Mouse (Mus musculus) embryo, embryonic 10 days (tissue): ENCODE results near the gene A030005K14Rik.

ENCODE experiments used
- DNase-seq: peaks from one replicate; pipeline ENCODE4 v3.0.0-alpha.2; 2015; ENCODE audit warnings: low spot score

The A030005K14Rik gene

DNA sequence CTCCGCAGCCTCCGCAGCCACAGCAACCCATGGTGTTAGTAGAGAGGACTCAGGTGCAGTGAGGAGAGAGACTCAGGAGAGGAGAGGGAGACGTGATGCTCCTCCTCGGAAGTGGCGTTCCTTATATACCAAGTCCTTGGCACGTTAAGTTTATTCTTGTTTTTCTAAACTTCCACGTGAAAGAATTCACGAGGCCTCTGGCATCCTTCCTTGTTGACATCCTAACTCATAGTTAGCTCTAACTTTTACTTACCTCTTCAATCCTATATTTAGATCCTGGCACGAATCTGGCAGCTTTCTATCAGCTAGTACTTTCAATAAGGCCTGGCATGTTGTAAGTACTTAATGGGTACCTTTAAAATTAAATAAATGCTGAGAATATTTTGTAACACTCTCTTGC, at the start of gene A030005K14Rik:
TSS of gene A030005K14Rik (minus strand) at position 101 of the 400 bp plus-strand sequence.
- no peak for DNase-seq

DNA sequence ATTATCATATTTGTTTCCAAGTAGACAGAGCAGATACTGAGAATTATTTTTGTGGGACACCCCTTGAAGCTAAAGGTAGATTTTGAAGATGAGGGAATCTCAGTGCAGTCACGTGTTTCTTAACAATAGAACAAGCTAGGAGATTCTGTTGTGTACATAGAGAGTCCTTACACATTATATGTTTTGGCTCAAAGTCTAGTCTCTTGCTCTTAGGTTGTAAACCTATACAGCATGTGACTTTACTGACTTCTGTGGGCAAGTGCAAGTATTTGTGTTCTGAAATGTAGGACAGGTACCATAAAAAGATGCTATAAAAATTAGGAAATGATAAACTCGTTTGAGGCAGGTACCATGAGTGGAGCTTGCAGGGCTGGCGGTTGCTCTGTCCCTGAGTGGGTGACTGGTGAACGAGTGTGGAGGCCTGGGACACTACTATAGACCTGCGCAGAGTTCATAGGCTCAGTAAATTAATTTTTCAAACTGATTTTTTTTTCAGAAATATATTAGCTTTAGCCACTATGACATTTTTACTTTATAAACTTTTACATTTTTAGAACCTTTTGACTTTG, 48.3 kb upstream of the A030005K14Rik start:
- no peak for DNase-seq

DNA sequence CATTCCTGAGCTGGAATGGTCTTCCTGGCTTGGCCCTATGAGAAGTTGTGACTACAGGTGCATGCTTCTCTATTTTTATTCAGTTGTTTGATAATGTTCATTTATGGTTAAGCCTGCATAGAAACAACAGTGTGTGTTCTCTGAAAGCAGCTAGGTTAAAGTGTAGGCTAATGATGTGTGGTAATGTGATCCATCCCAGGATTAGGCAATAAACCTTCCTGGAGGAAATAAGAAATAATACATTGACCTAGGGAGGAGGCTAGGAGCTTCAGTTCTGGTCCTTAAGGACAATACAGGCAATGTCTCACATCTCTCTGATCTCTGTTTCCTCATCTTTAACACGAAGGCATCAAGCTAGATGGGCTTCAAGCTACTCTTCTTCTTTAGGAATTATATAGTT, 46.3 kb upstream of the A030005K14Rik start:
- DNase-seq = no peak

DNA sequence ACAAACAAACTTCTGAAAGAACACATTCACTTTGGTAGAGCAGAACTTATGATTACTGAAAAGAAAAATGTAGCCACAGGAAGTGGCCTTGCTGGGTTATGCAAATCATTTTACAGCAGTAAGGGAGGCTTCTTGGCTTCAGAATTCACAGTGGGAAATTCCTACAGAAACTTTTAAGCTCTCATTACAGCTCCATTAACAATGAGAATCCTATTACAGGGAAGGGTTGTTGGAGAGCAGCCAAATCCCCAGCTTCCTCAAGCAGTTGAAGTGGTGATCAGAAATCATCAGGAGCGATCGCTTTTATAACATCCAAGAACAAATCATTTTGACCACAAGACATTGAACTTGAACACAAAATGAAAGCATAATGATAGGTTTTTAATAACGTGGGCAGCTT, 42.7 kb upstream of the A030005K14Rik start:
- no peak for DNase-seq

DNA sequence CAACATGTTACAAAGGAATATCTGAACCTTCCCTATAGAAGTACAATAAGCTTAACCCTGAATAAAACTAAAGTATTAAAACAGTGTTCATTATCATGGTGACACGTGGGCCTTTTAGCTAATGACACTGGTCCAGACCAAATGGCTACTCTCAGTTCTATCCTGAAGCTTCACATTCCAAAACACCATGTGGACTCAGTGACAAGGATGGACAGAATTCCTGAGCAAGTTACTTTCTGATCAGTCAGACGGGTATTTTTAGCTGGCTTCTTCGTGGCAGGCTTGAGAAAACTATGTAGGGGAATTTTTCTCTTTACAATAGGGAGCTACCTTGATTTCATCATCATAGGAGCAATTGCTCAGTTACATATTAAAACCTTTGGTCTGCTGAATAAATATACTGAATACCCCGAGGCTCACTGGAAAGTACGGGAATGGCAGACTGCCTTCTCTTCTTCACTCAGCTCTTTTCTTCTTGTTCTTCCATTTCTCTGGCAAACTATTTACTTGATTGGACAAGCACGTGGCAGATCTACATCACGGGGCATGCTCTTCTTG, 40.5 kb upstream of the A030005K14Rik start:
- no peak for DNase-seq

DNA sequence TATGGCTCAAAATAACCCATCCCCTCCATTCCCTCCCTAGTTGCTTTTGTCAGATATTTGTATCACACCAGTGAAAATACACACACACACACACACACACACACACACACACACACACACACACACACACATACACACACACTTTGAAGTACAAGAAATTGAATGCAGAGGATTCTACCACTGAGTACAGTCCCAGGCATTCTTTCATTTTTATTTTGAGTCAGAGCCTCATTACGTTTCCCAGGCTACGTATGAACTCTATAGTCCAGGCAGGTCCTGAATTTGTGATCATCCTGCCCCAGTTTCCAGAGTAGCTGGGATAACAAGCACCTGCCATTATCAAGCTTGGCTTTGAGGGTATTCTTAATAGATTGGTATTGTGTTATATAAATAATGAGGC, 40.0 kb upstream of the A030005K14Rik start:
- DNase-seq = no peak

DNA sequence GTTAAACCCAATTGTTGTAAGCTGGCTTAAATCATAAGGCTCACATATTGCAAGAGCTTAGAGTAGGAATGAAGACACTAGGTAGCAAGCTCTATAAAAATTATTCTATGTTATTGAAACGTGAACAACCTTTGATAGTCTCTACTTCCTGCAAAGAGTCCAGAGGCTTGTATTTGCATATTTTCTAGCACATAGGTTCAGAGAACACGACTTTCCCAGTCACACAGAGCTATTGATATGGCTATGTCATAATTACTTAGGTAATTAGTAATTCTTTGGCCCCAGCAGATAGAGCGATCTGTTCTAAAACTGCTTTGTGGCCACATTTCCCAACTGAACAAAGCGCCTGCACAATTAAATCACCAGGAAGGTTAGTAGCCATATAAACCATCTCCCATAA, 37.8 kb upstream of the A030005K14Rik start:
- no peak for DNase-seq

DNA sequence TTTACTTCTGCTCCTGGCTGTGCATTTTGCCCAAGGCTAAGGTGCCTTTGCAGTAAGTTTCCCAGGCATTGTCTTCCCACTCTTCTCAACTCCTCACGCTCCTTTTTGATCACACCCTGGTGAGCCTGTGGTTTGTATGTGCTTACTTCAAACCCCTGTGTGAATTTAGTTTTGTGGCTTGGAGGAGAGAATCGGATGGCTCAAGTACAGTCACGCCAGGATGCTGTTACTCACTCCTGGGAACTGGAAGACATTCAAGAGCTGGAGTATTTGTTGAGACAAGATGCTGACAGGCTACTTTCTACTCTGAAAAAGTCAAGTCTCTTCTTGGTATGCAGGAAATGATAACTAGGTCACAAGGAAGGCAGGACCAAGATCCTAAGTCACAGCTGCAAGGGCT, 32.1 kb upstream of the A030005K14Rik start:
- no peak for DNase-seq

DNA sequence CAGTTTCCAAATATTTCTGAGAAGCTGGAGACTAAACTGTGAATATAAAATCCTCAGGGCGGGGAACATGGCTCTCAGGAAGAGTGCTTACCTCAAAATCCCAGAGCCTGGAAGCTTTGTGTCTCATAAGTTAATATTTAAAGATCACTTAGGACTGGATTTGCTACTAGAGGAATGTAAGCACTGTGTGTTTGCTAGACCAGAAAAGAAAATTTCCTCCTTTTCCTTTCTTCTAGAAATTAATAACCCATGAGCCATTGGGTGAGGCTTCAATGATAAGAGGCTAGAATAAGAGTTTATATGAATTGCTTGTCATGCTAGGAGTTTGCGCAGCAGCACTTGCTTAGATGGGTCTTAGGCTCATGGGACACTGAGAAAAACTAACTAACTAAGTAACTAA, 25.6 kb upstream of the A030005K14Rik start:
- no peak for DNase-seq

DNA sequence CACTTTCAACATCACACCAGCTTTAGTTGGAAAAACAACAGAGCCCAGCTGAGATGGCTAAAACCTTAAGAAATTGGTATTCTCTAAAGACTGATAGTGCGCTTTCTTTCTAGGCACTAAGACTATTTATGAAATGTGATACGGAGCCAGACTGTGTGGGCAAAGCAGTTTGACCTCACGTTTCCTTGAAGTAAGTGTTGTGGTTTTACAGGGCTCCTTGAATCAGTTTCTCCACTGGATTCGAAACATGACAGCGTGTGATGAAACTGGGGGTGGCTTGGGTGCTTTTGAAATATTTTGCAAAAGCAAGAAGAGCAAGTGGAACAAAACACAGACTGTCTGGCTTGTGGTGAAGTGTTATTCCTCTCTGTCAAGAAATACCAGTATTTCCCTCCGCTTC, 17.8 kb upstream of the A030005K14Rik start:
- no peak for DNase-seq

DNA sequence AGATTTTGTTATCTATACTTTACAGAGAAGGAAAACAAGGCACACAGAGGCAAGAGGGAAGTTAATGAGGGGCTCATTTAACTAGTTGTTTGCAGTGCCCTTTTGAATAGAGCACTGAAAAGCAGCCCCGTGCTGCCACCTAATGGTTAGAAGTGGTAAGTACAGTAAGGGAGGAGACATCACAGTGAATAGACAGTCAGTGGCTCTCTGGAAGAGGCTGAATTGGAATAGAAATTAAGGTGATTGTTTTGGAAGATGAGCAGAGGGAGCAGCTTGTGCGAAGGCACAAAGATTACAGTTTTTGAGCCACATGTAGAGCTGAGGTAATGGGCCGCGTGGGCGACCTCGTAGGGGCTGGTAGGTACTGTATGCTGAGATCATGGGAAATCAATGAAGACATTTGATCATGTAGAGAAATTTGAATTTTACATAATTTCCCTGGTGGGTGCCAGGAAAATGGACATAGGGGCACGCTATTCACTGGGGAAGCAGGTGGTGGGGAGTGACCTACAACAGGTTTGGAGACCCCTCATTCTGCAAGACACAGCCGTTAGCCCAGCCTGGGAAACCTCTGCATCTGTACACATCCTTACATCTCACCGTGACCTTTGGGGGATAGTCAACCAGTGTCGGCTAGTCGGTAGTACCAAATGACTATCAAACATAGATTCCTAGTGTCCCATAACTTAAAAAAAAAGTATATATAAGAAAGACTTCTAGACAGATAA, 17.2 kb upstream of the A030005K14Rik start:
- DNase-seq = peak; percentile 76

DNA sequence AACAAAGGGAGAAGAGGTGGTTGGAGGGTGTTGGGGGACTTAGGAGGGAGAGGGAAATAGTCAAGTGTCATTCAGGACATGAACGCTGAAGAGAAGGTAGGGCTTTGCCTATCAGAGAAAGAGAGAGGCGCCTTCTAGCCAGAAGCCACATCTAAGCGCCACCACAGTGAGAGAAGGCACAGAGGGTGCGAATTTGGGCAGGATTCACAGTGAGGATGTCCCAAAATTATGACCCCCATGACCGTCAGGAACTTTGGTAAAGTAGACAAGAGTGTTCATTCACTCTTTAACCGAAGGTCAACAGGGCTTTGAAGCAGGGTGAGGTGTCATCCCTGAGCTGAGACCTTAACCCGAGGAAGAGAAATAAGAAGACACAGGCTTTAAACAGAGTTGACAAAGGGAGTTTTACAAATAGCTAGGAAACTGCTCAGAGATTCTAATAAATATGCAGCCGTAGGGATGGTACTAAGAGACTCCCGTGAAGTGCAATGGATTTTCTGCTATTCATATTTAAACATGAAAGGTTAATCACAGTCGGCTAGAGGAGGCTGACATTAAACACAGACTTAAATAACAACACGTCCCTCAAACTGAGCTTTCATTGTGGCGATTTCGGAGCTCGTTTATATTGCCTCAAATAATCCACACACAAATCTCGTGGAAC, 16.5 kb upstream of the A030005K14Rik start:
- no peak for DNase-seq

DNA sequence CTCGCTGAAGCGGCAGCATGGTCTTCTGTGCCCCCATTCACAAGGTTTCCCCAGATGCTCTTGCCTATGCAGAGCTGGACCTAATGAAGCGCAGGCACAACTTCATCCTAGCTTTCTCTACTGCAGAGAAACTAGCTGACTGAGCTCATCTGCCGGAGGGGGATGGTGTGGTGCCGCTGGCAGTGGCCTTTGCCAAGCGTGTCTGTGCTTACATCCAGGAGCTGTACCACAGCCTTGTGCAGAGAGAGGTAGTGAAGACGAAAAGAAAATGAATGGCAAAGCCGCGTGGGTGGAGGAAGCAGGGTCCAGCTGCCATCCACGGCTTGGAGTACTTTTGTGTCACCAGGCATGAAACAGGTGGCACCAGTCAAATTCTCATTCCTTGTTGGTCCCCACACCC, 8.0 kb upstream of the A030005K14Rik start:
- DNase-seq = no peak

DNA sequence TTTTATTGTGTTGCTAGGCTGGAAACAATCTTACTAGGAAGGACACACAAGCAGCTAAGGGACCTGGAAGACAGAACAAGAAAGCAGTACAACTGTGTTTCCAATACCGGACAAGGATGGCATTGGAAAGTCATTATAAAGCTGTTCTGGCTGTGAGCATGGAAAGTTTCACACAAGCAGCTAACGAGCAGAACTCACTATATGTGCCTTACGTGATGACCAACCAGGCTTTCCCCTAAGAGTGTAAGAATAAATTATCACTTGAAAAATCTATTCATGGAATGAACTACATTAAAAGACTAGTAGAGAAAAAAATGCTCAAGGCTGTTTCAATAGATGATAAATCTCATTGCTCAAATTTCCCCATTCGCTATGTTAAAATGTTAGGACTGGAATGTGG, 7.4 kb upstream of the A030005K14Rik start:
- DNase-seq = no peak

DNA sequence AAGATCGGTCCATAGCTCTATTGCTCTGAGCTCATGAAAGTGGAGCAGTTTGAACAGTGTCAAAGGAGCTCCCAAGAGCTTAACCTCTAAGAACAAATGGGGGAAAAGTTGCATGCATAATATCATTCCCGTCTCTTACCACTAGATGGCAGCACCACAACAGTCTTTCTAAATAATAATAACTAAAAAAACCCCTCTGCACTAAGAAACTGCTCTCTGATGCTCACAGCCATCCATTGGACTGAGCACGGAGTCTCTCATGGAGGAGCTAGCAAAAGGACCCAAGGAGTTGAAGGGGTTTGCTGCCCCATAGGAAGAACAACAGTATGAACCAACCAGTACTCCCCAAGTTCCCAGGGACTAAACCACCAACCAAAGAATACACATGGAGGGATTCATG, 5.7 kb upstream of the A030005K14Rik start:
- DNase-seq = peak; percentile 60

DNA sequence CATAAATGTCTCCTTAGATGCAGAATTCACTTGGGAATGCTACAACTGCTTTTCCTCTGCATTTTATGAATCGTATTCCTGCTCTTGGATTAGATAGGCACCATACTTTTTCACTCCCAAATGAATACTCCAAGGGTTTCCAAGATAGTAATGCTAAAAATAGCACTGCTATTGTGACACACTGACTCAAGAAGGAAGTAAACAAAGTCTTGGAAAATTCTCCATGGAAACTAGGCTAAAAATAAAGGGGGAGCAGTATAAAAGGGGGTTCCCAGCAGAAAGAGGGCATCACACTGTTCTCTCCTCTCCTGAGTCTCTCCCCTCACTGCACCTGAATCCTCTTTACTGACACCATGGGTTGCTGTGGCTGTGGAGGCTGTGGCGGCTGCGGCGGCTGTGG, 1.5 kb upstream of the A030005K14Rik start, which contains the start of gene Krtap28-13:
TSS of gene Krtap28-13 (plus strand) at position 288 of the 400 bp plus-strand sequence.
- DNase-seq = no peak

DNA sequence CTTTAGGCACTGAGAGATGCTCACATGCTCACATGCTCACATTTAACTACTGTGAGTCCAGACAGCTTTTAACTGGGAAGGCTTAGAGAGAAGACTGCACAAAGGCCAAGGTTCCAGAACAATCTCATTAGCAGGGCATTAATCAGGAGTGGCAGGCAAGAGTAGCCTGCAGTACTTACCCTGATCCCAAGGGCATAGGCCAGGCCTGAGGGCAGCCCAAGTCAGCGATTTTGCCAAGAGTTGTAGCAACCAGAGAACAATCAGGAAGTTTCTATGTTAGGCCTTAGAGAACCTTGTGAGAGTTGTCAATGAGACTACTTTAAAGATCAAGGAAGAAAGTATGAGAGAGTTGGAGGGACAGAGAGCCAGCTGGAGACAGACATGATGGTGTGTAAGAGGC, 697 bp downstream of the A030005K14Rik start:
- DNase-seq = no peak

DNA sequence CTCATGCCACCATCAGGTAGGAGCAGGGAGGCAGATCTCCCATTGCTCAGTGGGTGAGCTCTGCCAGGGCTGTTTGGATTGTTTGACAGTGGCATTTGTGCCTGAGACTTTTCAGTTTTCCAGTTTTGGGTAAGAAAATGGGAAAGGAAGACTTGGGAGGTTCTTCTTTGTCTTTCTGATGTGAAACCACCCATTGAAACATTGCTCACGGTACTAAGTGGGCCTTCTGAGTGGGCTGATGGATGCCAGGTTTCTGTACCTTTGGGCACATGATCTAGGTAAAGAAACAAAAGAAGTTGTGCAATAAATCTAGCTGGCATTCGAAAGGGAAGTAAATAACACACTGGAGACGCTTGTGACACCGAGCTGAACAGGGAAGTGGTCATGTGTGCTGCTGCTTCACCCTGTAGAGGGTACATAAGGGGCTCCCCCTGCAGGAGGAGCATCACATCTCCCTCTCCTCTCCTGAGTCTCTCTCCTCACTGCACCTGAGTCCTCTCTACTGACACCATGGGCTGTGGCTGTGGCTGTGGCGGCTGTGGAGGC, 14.2 kb downstream of the A030005K14Rik start, which contains the start of gene Gm47969:
TSS of gene Gm47969 (plus strand) at position 51 of the 546 bp plus-strand sequence.
- DNase-seq = no peak

DNA sequence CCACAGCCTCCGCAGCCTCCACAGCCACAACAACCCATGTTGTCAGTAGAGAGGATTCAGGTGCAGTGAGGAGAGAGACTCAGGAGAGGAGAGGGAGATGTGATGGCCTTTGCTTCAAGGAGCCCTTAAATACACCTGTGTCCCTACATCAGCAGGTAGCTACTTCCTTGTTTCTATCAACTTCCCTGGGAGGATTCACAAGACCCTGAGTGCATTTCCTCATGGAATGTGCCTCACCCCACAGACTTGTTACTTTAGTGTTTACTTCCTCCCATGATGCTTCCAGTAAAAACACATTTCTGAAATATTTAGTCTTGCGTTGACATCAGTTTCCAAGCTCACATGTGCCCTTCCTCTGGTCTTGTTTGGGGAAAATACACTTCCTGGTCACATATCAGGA, 16.8 kb downstream of the A030005K14Rik start, which contains the start of gene Krtap28-10:
TSS of gene Krtap28-10 (minus strand) at position 101 of the 400 bp plus-strand sequence.
- no peak for DNase-seq

DNA sequence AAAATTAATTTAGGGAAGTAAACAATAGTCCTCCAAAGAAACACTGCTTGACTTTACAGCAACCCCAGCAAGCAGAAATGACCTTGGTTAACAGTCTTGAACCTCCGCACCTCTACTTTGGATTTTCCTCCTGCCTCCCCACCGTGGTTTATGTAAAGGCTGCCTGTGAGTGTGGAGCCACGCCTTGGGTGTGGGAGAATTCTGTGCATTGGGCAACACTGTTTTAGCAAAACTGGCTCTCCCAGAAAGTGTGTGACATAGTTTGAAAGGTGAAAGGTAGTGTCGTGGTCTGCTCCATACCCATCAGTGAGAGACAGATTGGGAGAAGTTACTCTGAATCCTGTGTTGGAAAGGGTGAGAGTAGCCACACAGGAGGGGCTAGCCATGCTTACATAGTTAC, 20.1 kb downstream of the A030005K14Rik start:
- DNase-seq = no peak

DNA sequence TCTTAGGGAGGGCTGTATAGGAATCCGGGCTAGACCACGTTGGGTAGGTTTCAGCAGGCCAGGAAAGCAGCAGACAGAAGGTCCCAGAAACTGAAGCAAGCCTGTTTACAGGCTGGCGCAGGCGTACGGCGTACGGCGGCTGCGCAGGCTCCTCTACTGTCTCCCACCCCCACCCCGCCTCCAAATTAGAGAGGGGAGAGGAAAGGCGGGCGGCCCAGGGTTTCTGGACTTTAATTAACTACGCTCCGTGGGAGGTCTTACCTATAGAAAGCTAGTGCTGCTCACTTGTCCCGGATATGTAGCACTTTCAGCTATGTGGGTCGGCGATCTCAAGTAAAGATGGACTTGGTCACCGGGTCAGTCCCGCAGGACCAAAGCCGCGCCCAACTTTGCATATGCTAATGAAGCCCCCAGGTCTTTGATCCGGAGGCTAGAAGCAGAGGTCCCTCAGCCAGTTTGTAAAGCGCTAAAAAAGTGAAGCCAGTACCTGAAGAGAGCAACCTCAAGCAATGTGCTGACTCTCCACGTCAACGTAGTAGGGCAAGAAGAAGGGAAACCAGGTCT, 21.0 kb downstream of the A030005K14Rik start, which contains the start of gene Slc19a3:
TSS of gene Slc19a3 (minus strand) at position 340 of the 564 bp plus-strand sequence.
- peak; percentile 68 for DNase-seq
